Mouse (Mus musculus): ENCODE data around the gene Slc27a4.

Slc27a4 gene

DNA sequence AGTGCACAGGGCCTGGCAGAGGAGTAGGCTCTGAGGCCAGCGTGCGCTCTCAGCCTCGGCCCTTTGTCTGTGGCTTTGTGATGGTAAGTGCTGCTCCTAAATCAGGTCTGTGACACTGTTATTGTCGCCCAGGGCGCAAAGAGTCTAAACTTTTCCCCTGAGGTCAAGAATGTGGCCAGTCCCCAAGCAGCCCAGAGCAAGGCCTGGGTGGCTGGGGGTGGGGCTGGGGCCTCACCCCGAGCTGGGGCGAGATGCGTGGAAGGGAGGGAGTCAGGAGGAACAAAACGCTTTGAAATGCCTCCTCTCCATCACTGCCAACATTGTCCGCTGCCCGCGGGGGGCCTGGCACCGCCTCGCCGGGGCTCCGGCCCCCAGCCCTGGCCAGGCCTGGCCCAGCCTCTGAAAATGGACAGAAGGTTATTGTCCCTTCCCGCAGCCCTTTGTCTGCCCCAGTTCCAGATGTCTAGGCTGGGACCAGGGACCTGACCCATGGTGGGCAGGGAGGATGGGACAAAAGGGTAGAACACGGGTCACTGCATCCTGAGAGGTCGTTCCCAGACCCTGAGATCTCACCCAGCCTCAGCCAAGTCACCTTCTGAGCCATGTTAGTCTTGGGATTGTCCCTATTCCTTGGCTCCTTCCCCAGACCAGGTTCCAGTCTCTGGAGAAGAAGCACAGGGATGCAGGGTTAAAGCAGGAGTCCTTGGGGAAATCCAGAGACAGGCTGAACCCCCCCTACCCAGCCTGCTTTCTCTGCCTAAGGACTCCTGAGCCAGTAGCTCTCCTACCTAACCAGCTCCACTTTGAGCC, 54.2 kb downstream of the Slc27a4 start:
- DNase-seq = peak in 1 of 2 experiments; percentile 45

GRCm38 (mm10) chr2:29857341-29857740, 54.9 kb downstream of the Slc27a4 start:
- no peak for DNase-seq

- no peak for DNase-seq
Measured at GRCm38 (mm10) chr2:29857967-29858366, 55.5 kb downstream of the Slc27a4 start.

DNA sequence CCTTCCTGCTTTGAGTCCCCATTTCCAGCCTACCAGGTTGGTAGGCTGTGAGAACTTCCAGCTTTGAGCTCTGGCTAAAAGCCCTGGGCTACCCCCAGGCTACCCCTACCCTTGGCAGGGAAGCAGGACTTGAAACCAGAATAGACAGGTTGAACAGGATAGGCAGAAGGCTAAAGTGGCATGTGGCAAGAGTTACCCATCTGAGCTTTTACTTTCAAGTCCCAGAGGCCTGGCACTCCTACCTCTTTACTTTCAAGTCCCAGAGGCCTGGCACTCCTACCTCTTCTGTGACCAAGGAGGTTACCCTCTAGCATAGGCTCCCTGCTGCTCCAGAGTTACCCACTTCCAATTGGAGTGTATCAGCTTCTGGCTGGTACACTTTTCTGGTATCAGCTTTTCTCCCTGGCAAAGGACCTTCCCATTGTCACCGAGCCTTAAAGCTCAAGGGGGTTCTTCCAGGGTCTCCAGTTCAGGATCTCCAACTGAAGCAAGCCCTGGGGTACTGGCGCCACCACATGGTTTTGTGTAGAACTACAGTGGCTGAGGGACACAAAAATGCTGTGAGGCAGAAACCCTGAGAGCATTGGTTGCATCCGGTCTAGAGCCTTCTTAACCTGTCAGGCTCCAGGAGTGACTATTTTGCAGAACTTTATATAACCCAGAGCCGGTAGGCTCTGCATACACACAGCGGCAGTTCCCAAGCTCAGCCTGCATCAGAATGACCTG, 56.5 kb downstream of the Slc27a4 start:
- peak; percentile 55 to 60 for DNase-seq

- no peak for DNase-seq
Measured at GRCm38 (mm10) chr2:29865125-29865524, 62.7 kb downstream of the Slc27a4 start.
